Mouse (Mus musculus) limb, embryonic 12.5 days (tissue): ENCODE data around the gene Hils1. TPM values are rescaled to one million over a fixed set of nuclear protein-coding genes. Genes with fewer than 3 reads are reported as not detected.

Experiments
- ATAC-seq: fragments of 200-750 bp; cut with Nextera tagmentation; 2 replicates; pipeline ENCODE4 v1.8.0; 2017; ENCODE audit warnings: low read depth, moderate TSS enrichment; ENCODE audit not compliant: insufficient number of reproducible peaks, insufficient read depth, low FRiP score, low TSS enrichment
- H3K27ac ChIP-seq: fragments of 300-500 bp; sonication (generic); 2 replicates; pipeline ENCODE4 v1.5.1; 2016; ENCODE audit warnings: mild to moderate bottlenecking, moderate library complexity
- H3K27me3 ChIP-seq: fragments of 300-500 bp; sonication (generic); 2 replicates; pipeline ENCODE4 v1.6.1; 2016; ENCODE audit warnings: mild to moderate bottlenecking, moderate library complexity
- H3K36me3 ChIP-seq: fragments of 300-500 bp; sonication (generic); 2 replicates; pipeline ENCODE4 v1.6.1; 2016; ENCODE audit warnings: mild to moderate bottlenecking, moderate library complexity
- H3K4me1 ChIP-seq: fragments of 300-500 bp; sonication (generic); replicated peaks from 2 replicates; pipeline ENCODE4 v1.6.1; 2016
- H3K4me2 ChIP-seq: fragments of 300-500 bp; sonication (generic); 2 replicates; pipeline ENCODE4 v1.6.1; 2016; ENCODE audit warnings: mild to moderate bottlenecking, moderate library complexity
- H3K4me3 ChIP-seq: fragments of 300-500 bp; sonication (generic); replicated peaks from 2 replicates; pipeline ENCODE4 v1.5.1; 2016; ENCODE audit warnings: mild to moderate bottlenecking
- H3K9ac ChIP-seq: fragments of 300-500 bp; sonication (generic); replicated peaks from 2 replicates; pipeline ENCODE4 v1.6.1; 2016; ENCODE audit warnings: mild to moderate bottlenecking, moderate library complexity
- H3K9me3 ChIP-seq: fragments of 300-500 bp; sonication (generic); 2 replicates; pipeline ENCODE4 v1.6.1; 2016; ENCODE audit warnings: mild to moderate bottlenecking, moderate library complexity
- WGBS: fragments of 180-500 bp; shearing (Covaris S2); methylation state at CpG from one replicate; pipeline ENCODE4 v1.1.7; 2016; 5-methylcytosine and 5-hydroxymethylcytosine counted together
- polyA plus RNA-seq: library from polyadenylated mRNA; unstranded; fragments of >200 nt; fragmentation: Nextera tagmentation; extraction: Ambion mirVana; gene quantifications from 2 replicates; pipeline ENCODE4 v1.2.1, GENCODE M21; 2016

Hils1 gene
- polyA plus RNA-seq, 1 experiment from 2014 or later, result not detected

DNA sequence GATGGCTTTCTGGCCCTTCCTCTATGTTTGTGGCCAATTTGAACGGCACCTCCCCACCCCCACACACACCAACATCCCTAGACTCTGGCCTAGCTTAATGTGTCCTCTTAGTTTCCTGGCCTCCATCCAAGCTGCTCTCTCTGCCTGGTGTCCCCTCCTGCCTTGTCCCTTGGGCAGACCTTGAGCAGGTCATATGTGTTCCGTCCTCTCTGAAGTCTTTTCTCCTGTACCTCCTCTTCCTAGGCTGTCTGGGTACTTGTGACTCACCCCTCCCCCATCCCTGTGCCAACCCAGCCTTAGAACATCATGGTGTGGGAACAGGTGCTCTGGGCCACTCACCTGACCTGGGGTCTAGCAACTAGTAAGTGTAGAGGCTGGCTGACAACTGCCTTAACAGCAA is 7.6 kb downstream of the Hils1 start:
- no peak for ATAC-seq
- no peak overlapping the region for H3K9ac ChIP-seq
- H3K4me1 ChIP-seq, result peaks cover 14% of the 10 kb centered on the region; the same call in 1 of the 2 replicates
- H3K9me3 ChIP-seq, result no peaks in the 10 kb centered on the region
- no peak overlapping the region for H3K27ac ChIP-seq
- H3K4me2 ChIP-seq, result no peak overlapping the region
- no peak overlapping the region for H3K4me3 ChIP-seq
- 78% methylated on average over 2 of the region's 2 CpGs for WGBS
- H3K36me3 ChIP-seq, result no peaks in the 10 kb centered on the region
- peaks cover 15% of the 10 kb centered on the region for H3K27me3 ChIP-seq

DNA sequence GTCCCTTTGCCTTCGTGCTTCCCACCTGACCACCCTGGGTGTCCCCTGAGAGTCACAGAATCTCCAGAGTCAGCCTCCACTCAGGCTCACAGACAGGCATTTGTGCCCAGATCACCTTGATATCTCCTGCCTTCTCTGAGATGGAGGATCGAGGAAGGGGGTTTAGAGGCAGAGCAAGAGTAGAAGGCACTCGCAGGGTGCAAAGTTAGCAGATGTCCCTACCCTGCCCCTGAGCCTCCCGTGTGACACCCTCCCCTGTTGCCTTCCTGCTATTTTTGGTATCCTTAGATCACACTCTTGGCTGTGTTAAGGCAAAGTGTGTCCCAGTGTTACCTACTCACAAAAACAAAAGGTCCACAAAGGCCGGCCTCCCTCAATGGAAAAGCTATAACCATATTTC is 8.8 kb downstream of the Hils1 start, which contains the start of gene Sgca:
Sgca (minus strand) TSS at position 129 of the 400 bp plus-strand sequence.
- Histone ChIP-seq H3K4me3 (no peak within 1 kb of the TSS), H3K36me3 (no peaks in the 10 kb centered on the region), H3K27ac (no peak within 1 kb of the TSS), H3K27me3 (peaks cover 8% of the 10 kb centered on the region), H3K9me3 (no peaks in the 10 kb centered on the region), H3K9ac (no peak within 1 kb of the TSS), H3K4me2 (no peak within 1 kb of the TSS), H3K4me1 (peaks cover 14% of the 10 kb centered on the region; the same call in 1 of the 2 replicates)
- 67% methylated on average over 5 of the region's 5 CpGs for WGBS
- ATAC-seq, result no peak

DNA sequence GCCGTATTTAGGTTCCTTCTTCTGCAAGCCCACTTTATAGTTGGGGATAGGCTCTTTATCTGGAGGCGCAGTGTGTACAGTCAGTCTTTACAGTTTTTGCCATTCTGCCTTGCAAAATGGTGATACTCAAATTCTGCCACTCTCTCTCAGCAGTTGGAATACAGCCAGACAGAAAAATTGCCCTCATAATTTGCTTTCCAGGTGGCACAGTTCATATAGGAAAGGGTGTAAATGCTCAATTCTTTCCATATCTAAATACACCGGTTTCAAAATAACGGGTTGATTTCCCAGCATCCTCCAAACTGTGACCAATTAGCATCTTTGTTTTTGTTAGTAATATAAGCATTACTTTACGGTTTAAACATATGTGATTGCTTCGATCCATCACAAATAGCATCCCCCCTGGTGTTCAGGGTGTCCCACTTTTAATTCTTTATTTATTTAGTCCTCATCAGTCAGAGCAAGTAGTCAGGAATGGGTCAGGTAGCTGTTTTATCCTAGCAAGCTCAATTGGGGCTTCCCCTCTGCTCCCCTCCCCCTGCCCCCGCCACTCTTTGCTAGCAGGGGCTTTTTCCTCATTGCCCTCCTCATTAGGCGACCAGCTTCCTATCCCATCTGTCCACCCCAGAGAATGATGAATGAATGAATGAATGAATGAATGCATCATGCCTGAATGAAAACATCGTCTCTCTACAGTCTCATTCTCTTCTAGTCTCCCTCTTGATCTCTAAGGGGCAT is 11.0 kb downstream of the Hils1 start:
- no peak overlapping the region for H3K27ac ChIP-seq
- WGBS, result 50% methylated on average over 9 of the region's 9 CpGs
- peaks cover 14% of the 10 kb centered on the region; the same call in 1 of the 2 replicates for H3K4me1 ChIP-seq
- H3K4me2 ChIP-seq, result peak overlapping the region; percentile 55
- peak overlapping the region; percentile 23 for H3K4me3 ChIP-seq
- no peaks in the 10 kb centered on the region for H3K27me3 ChIP-seq
- peak; percentile 26 for ATAC-seq
- peak overlapping the region; percentile 38; the same call in 1 of the 2 replicates for H3K9ac ChIP-seq
- H3K9me3 ChIP-seq, result no peaks in the 10 kb centered on the region
- H3K36me3 ChIP-seq, result no peaks in the 10 kb centered on the region

DNA sequence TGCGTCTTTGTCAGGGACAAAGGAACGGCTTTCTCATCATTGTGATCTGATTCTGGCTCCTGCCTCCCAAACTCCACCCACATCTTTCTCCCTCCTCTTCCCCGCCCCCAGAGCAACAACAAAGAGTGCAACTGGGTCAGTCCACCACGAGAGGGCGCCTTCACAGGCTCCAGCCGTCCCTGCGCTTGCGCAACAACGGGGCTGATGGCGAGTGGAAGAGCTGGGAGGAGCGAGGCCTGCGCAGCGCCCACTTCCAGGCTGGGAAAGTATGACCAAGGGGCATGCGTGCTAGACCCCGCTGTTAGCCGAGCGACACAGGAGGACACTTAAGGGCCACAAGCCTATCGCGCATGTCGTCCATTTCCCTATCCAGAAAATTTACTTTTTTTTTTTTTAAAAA is 11.6 kb downstream of the Hils1 start:
- Histone ChIP-seq H3K4me2 (peak overlapping the region; percentile 55), H3K27me3 (no peaks in the 10 kb centered on the region), H3K9ac (peak overlapping the region; percentile 38; the same call in 1 of the 2 replicates), H3K4me3 (peak overlapping the region; percentile 23), H3K4me1 (peaks cover 14% of the 10 kb centered on the region; the same call in 1 of the 2 replicates), H3K27ac (no peak overlapping the region), H3K9me3 (no peaks in the 10 kb centered on the region), H3K36me3 (no peaks in the 10 kb centered on the region)
- peak; percentile 93 for ATAC-seq
- 0% methylated on average over 20 of the region's 20 CpGs for WGBS

DNA sequence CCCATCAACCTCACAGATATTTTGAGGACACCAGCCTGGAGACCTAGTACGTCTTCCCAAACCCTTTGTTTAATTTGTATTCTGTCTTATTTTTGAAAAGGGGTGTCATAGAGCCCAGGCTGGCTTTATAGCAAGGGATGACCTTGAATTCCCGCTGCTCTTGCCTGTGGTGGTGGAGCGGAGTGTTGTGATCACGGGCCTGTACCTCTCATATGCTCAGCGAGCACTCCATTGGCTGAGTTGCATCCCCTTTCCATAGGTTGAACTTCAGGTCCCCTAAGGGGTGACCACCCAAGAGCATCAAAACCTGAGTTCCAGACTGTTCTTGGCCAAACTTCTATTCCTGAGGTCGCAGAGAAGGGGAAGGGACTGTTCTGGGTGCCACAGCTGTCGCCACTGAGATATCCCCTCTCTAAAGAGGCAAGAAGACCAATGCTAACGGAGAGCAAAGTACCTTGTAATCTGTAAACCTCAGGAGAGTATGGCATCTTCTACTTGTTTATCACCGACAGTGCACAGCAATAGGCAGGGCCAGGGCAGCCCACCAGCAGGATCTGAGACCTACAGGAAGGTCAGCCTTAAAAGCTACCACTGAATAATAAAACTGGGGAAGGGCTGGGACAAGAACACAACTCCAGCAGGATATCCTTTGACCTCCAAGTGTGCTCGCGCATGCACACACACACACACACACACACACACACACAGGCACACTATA is 12.2 kb downstream of the Hils1 start:
- Histone ChIP-seq H3K27ac (no peak overlapping the region), H3K27me3 (no peaks in the 10 kb centered on the region), H3K9ac (no peak overlapping the region), H3K9me3 (no peaks in the 10 kb centered on the region), H3K4me2 (peak overlapping the region; percentile 55), H3K4me3 (peak overlapping the region; percentile 23; the same call in 1 of the 2 replicates), H3K36me3 (no peaks in the 10 kb centered on the region), H3K4me1 (peaks cover 14% of the 10 kb centered on the region; the same call in 1 of the 2 replicates)
- 79% methylated on average over 11 of the region's 11 CpGs for WGBS
- ATAC-seq, result no peak

GRCm38 (mm10) chr11:94985140-94985539 is 17.7 kb downstream of the Hils1 start:
- H3K9me3 ChIP-seq, result no peaks in the 10 kb centered on the region
- H3K4me2 ChIP-seq, result no peak overlapping the region
- H3K36me3 ChIP-seq, result no peaks in the 10 kb centered on the region
- WGBS, result 35% methylated on average over 1 of the region's 1 CpGs
- no peak overlapping the region for H3K4me3 ChIP-seq
- peaks cover 28% of the 10 kb centered on the region for H3K4me1 ChIP-seq
- no peak overlapping the region for H3K9ac ChIP-seq
- H3K27me3 ChIP-seq, result no peaks in the 10 kb centered on the region
- H3K27ac ChIP-seq, result no peak overlapping the region
- no peak for ATAC-seq

GRCm38 (mm10) chr11:94985822-94986221 is 18.4 kb downstream of the Hils1 start:
- Histone ChIP-seq H3K4me2 (no peak overlapping the region), H3K27me3 (no peaks in the 10 kb centered on the region), H3K4me3 (no peak overlapping the region), H3K9me3 (no peaks in the 10 kb centered on the region), H3K36me3 (no peaks in the 10 kb centered on the region), H3K27ac (no peak overlapping the region), H3K9ac (no peak overlapping the region), H3K4me1 (peaks cover 33% of the 10 kb centered on the region)
- WGBS, result 76% methylated on average over 5 of the region's 5 CpGs
- no peak for ATAC-seq

DNA sequence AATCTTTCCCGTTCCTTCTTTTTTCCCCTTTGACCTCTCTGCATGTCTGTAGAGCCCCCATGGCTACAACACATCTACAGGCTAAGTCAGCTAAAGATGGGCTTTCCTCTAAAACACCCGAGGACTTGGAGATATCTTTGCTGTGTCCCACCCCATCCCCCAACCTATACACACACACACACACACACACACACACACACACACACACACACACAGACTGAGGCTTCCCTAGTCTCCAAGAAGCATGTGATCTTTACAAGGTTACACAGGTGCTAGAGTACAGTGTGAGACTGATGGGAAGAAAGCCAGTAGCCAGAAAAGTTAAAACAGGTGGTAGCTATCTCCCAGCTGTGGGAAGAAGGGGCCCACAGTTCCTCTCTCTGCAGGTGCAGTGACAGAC is 19.0 kb downstream of the Hils1 start:
- whole genome bisulfite sequencing, result 74% methylated on average over 2 of the region's 2 CpGs
- Histone ChIP-seq H3K4me1 (peaks cover 33% of the 10 kb centered on the region), H3K9ac (no peak overlapping the region), H3K36me3 (no peaks in the 10 kb centered on the region), H3K4me3 (no peak overlapping the region), H3K9me3 (no peaks in the 10 kb centered on the region), H3K27me3 (no peaks in the 10 kb centered on the region), H3K4me2 (no peak overlapping the region), H3K27ac (no peak overlapping the region)
- no peak for ATAC-seq

DNA sequence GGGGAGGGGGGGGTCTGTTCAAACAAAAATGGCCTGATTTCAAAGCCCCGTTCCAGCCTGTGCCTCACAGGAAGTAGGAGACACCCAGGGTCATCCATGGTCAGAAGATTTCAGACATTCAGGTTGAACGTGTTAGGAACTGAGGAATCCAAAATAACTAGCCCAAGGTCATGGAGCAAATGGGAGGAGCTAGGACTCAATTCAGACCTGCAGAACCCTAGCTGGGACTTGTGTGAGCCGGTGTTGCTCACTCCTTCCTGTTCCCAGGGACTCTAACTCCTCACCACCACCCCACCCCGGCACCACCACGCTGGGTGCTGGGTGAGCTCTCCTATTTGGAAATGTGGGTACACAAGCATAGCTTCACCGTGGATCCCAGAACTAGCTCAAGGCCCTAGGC is 19.9 kb downstream of the Hils1 start:
- no peak overlapping the region for H3K27ac ChIP-seq

DNA sequence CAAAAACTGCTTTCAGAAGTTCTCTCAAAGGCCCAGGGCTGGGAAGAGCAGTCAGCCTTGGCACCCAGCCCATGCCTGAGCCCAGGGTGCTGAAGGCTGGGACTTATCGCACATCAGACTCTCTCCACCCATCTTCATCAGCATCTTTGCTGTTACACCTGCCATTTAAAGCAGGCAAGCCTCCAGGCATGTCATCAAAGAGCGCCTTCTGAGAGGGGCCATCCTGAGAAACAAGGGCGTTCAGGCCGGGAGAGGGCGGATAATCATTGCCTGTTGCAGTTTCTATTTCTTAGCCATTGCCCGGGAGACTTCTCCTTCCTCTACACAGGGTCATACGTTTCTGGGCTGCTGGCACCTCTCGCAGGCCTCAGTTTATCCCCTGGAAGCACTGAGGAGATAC is 20.5 kb downstream of the Hils1 start:
- ATAC-seq, result no peak
- H3K36me3 ChIP-seq, result no peaks in the 10 kb centered on the region
- H3K27ac ChIP-seq, result no peak overlapping the region
- H3K4me1 ChIP-seq, result peaks cover 44% of the 10 kb centered on the region
- no peak overlapping the region for H3K4me2 ChIP-seq
- no peaks in the 10 kb centered on the region for H3K9me3 ChIP-seq
- H3K27me3 ChIP-seq, result no peaks in the 10 kb centered on the region
- H3K9ac ChIP-seq, result no peak overlapping the region
- WGBS, result 74% methylated on average over 8 of the region's 8 CpGs
- no peak overlapping the region for H3K4me3 ChIP-seq

More for the DNA sequence above, 19.9 kb downstream of the Hils1 start:
- no peak overlapping the region for H3K4me2 ChIP-seq
- no peaks in the 10 kb centered on the region for H3K27me3 ChIP-seq
- no peak for ATAC-seq
- no peaks in the 10 kb centered on the region for H3K9me3 ChIP-seq
- H3K36me3 ChIP-seq, result no peaks in the 10 kb centered on the region
- H3K4me3 ChIP-seq, result no peak overlapping the region
- peaks cover 39% of the 10 kb centered on the region for H3K4me1 ChIP-seq
- WGBS, result 64% methylated on average over 6 of the region's 6 CpGs
- no peak overlapping the region for H3K9ac ChIP-seq

- 0 out of 2 replicates have a peak, but pooled peaks cover 4% of the 10 kb centered on the region for H3K36me3 ChIP-seq
- peak overlapping the region; percentile 100 for H3K4me2 ChIP-seq
- ATAC-seq, result no peak
- H3K4me1 ChIP-seq, result peaks cover 55% of the 10 kb centered on the region
- no peaks in the 10 kb centered on the region for H3K9me3 ChIP-seq
- H3K4me3 ChIP-seq, result peak overlapping the region; percentile 93
- H3K27me3 ChIP-seq, result no peaks in the 10 kb centered on the region
- H3K9ac ChIP-seq, result peak overlapping the region; percentile 73
- WGBS, result 19% methylated on average over 10 of the region's 10 CpGs
- peak overlapping the region; percentile 95 for H3K27ac ChIP-seq
These were observed 21.6 kb downstream of the Hils1 start for GRCm38 (mm10) chr11:94988780-94989561.
